Mouse (Mus musculus) liver, embryonic 18 days (tissue): ENCODE data around the gene Speer4d. TPM values are rescaled to one million over a fixed set of nuclear protein-coding genes. Genes with fewer than 3 reads are reported as not detected.

Experiments
- polyA plus RNA-seq: library from polyadenylated mRNA; depleted of rRNA; stranded (reverse); fragments of >200 nt; gene quantifications from 2 replicates; pipeline ENCODE4 v1.2.3, GENCODE M21; 2012; rRNA removed

Gene Speer4d
- polyA plus RNA-seq: not detected in 2 replicates

GRCm38 (mm10) chr5:15618764-15619163 is at the start of gene Speer4d:
TSS of gene Speer4d (plus strand) at chr5:15619064.

GRCm38 (mm10) chr5:15577033-15577432 is 41.8 kb upstream of the Speer4d start, which contains the start of gene Gm21083:
TSS of gene Gm21083 (plus strand) at chr5:15577333.

DNA sequence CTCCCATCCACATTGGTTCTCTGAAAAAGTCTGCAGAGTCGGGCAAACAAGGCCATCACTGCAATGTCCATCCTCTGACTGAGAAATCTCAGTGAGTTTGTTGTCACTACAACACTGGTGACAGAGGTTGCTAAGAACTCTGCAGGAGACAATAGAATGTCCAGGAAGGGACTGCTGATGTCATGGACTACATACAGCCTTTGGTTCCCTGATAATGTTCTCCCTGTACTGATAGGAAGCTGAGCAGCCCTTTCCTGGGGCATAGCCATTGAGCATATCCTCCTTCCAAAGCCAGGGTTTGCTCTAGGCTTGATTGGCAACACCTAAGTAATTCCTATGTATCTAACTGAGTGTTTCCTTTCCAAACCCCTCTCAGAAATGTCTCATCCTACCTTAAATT is 38.1 kb downstream of the Speer4d start, which contains the start of gene 4930572O03Rik:
Gene 4930572O03Rik (minus strand): TSS at position 101 of the 400 bp plus-strand sequence.

Other genes starting within 250 kb of the Speer4d start
- 0.02 TPM in 1 of 2 replicates, not detected in the other for gene Gm21149, start 142.5 kb upstream of the Speer4d start, polyA plus RNA-seq
- gene Gm21190, start 89.8 kb upstream of the Speer4d start, polyA plus RNA-seq: not detected in 2 replicates
- not detected in 2 replicates for gene Gm21083, start 41.7 kb upstream of the Speer4d start, polyA plus RNA-seq
- not detected in 2 replicates for gene 4930572O03Rik, start 38.0 kb downstream of the Speer4d start, polyA plus RNA-seq
- not detected in 2 replicates for gene Speer4c, start 95.2 kb downstream of the Speer4d start, polyA plus RNA-seq